Mouse (Mus musculus) hindbrain, embryonic 11.5 days (tissue): Measurements from ENCODE around the gene Narfl. TPM values are rescaled to one million over a fixed set of nuclear protein-coding genes. Genes with fewer than 3 reads are reported as not detected.
A peak's percentile ranks its signal among the peaks of the same experiment; 100 is the strongest.

ENCODE experiments used
- ATAC-seq: fragments of 200-750 bp; cut with Nextera tagmentation; 2 replicates; pipeline ENCODE4 v1.8.0; 2017; ENCODE audit warnings: mild to moderate bottlenecking, moderate TSS enrichment, moderate library complexity; ENCODE audit not compliant: low FRiP score
- DNase-seq: peaks from one replicate; pipeline ENCODE4 v3.0.0-alpha.2; 2015; ENCODE audit warnings: low spot score
- H3K27ac ChIP-seq: fragments of 300-500 bp; sonication (generic); 2 replicates; pipeline ENCODE4 v1.5.1; 2014; ENCODE audit warnings: mild to moderate bottlenecking, low read depth, low read length
- H3K27me3 ChIP-seq: fragments of 300-500 bp; sonication (generic); 2 replicates; pipeline ENCODE4 v1.6.1; 2014; ENCODE audit warnings: mild to moderate bottlenecking, low read length, moderate library complexity, mixed read lengths; ENCODE audit not compliant: control insufficient read depth, insufficient read depth
- H3K36me3 ChIP-seq: fragments of 300-500 bp; sonication (generic); 2 replicates; pipeline ENCODE4 v1.6.1; 2014; ENCODE audit warnings: mild to moderate bottlenecking, low read length, moderate library complexity, mixed read lengths; ENCODE audit not compliant: control insufficient read depth, insufficient read depth
- H3K4me1 ChIP-seq: fragments of 300-500 bp; sonication (generic); replicated peaks from 2 replicates; pipeline ENCODE4 v1.6.1; 2014; ENCODE audit warnings: low read length, mixed read lengths; ENCODE audit not compliant: control insufficient read depth, insufficient read depth
- H3K4me2 ChIP-seq: fragments of 300-500 bp; sonication (generic); replicated peaks from 2 replicates; pipeline ENCODE4 v1.6.1; 2014; ENCODE audit warnings: mild to moderate bottlenecking, low read depth, low read length
- H3K4me3 ChIP-seq: fragments of 300-500 bp; sonication (generic); 2 replicates; pipeline ENCODE4 v1.5.1; 2014; ENCODE audit warnings: low read depth, low read length
- H3K9ac ChIP-seq: fragments of 300-500 bp; sonication (generic); 2 replicates; pipeline ENCODE4 v1.6.1; 2014; ENCODE audit warnings: low read depth, low read length
- H3K9me3 ChIP-seq: fragments of 300-500 bp; sonication (generic); 2 replicates; pipeline ENCODE4 v1.6.1; 2016; ENCODE audit warnings: low read length; ENCODE audit not compliant: control insufficient read depth
- WGBS: fragments of 180-500 bp; shearing (Covaris S2); extraction: QIAGEN DNeasy Blood & Tissue Kit; methylation state at CpG from one replicate; pipeline ENCODE4 v1.1.7; 2014; 5-methylcytosine and 5-hydroxymethylcytosine counted together
- polyA plus RNA-seq: library from polyadenylated mRNA; unstranded; fragments of >200 nt; fragmentation: Nextera tagmentation; extraction: Ambion mirVana; gene quantifications from 2 replicates; pipeline ENCODE4 v1.2.1, GENCODE M21; 2014

Gene Narfl
- polyA plus RNA-seq, 1 experiment from 2014 or later: 19.9 TPM

- no peaks in the 10 kb centered on the region for H3K36me3 ChIP-seq
- no peaks in the 10 kb centered on the region for H3K4me1 ChIP-seq
- no peak overlapping the region for H3K27ac ChIP-seq
- DNase-seq (no peak), ATAC-seq (no peak)
- no peaks in the 10 kb centered on the region for H3K9me3 ChIP-seq
- no peaks in the 10 kb centered on the region for H3K27me3 ChIP-seq
- H3K4me3 ChIP-seq: no peak overlapping the region
- H3K9ac ChIP-seq: no peak overlapping the region
- WGBS: 54% methylated on average over 4 of the region's 4 CpGs
- H3K4me2 ChIP-seq: no peak overlapping the region
Observed at GRCm38 (mm10) chr17:25755627-25756377, 17.8 kb upstream of the Narfl start.

GRCm38 (mm10) chr17:25756378-25757242 is 17.0 kb upstream of the Narfl start:
- DNase-seq (no peak), ATAC-seq (no peak)
- Histone ChIP-seq H3K9ac (no peak overlapping the region), H3K36me3 (no peaks in the 10 kb centered on the region), H3K27ac (no peak overlapping the region), H3K4me2 (no peak overlapping the region), H3K4me1 (no peaks in the 10 kb centered on the region), H3K4me3 (no peak overlapping the region), H3K9me3 (no peaks in the 10 kb centered on the region), H3K27me3 (no peaks in the 10 kb centered on the region)
- WGBS: 83% methylated on average over 9 of the region's 9 CpGs

GRCm38 (mm10) chr17:25757691-25758090 is 15.9 kb upstream of the Narfl start:
- no peak for DNase-seq
- Histone ChIP-seq H3K4me2 (no peak overlapping the region), H3K27me3 (no peaks in the 10 kb centered on the region), H3K4me3 (no peak overlapping the region), H3K9ac (no peak overlapping the region), H3K4me1 (no peaks in the 10 kb centered on the region), H3K9me3 (no peaks in the 10 kb centered on the region), H3K27ac (no peak overlapping the region), H3K36me3 (no peaks in the 10 kb centered on the region)
- ATAC-seq: no peak
- WGBS: 73% methylated on average over 3 of the region's 3 CpGs

- DNase-seq (no peak), ATAC-seq (no peak)
- H3K27me3 ChIP-seq: no peaks in the 10 kb centered on the region
- no peak overlapping the region for H3K9ac ChIP-seq
- H3K4me3 ChIP-seq: no peak overlapping the region
- no peaks in the 10 kb centered on the region for H3K9me3 ChIP-seq
- H3K4me2 ChIP-seq: no peak overlapping the region
- WGBS: 73% methylated on average over 8 of the region's 8 CpGs
- no peak overlapping the region for H3K27ac ChIP-seq
- no peaks in the 10 kb centered on the region for H3K36me3 ChIP-seq
- no peaks in the 10 kb centered on the region for H3K4me1 ChIP-seq
Observed at GRCm38 (mm10) chr17:25760148-25760547, 13.4 kb upstream of the Narfl start.

- DNase-seq: peak; percentile 32
- ATAC-seq: no peak
- Histone ChIP-seq H3K27me3 (no peaks in the 10 kb centered on the region), H3K4me3 (no peak overlapping the region), H3K36me3 (no peaks in the 10 kb centered on the region), H3K9ac (no peak overlapping the region), H3K9me3 (no peaks in the 10 kb centered on the region), H3K4me2 (no peak overlapping the region), H3K4me1 (no peaks in the 10 kb centered on the region), H3K27ac (no peak overlapping the region)
- WGBS: 34% methylated on average over 4 of the region's 4 CpGs
Observed at GRCm38 (mm10) chr17:25761561-25761970, 12.0 kb upstream of the Narfl start.

- H3K27me3 ChIP-seq: no peaks in the 10 kb centered on the region
- H3K27ac ChIP-seq: no peak overlapping the region
- no peak overlapping the region for H3K4me2 ChIP-seq
- no peak overlapping the region for H3K4me3 ChIP-seq
- H3K4me1 ChIP-seq: no peaks in the 10 kb centered on the region
- H3K36me3 ChIP-seq: no peaks in the 10 kb centered on the region
- H3K9ac ChIP-seq: no peak overlapping the region
- DNase-seq: no peak
- ATAC-seq: no peak
- 32% methylated on average over 3 of the region's 3 CpGs for WGBS
- H3K9me3 ChIP-seq: no peaks in the 10 kb centered on the region
Observed at GRCm38 (mm10) chr17:25762591-25762990, 11.0 kb upstream of the Narfl start.

- Histone ChIP-seq H3K9ac (no peak overlapping the region), H3K27me3 (0 out of 2 replicates have a peak, but pooled peaks cover 2% of the 10 kb centered on the region), H3K9me3 (no peaks in the 10 kb centered on the region), H3K36me3 (no peaks in the 10 kb centered on the region), H3K4me1 (no peaks in the 10 kb centered on the region), H3K27ac (no peak overlapping the region), H3K4me3 (no peak overlapping the region), H3K4me2 (no peak overlapping the region)
- peak; percentile 53; the same call in 1 of the 2 replicates for ATAC-seq
- peak; percentile 68 for DNase-seq
- WGBS: 50% methylated on average over 5 of the region's 5 CpGs
Observed at GRCm38 (mm10) chr17:25765886-25766285, 7.7 kb upstream of the Narfl start.

GRCm38 (mm10) chr17:25769331-25769730 is 4.2 kb upstream of the Narfl start:
- 56% methylated on average over 9 of the region's 9 CpGs for WGBS
- H3K9ac ChIP-seq: no peak overlapping the region
- peaks cover 4% of the 10 kb centered on the region for H3K4me1 ChIP-seq
- no peak for DNase-seq
- no peak overlapping the region for H3K4me3 ChIP-seq
- H3K36me3 ChIP-seq: no peaks in the 10 kb centered on the region
- H3K27ac ChIP-seq: no peak overlapping the region
- no peak overlapping the region for H3K4me2 ChIP-seq
- no peaks in the 10 kb centered on the region for H3K9me3 ChIP-seq
- ATAC-seq: no peak
- H3K27me3 ChIP-seq: 0 out of 2 replicates have a peak, but pooled peaks cover 2% of the 10 kb centered on the region
